Mouse (Mus musculus) urinary bladder, adult 2 months (tissue): ENCODE data around the gene Sdk2. TPM values are rescaled to one million over a fixed set of nuclear protein-coding genes. Genes with fewer than 3 reads are reported as not detected.

Experiments
- DNase-seq: peaks from one replicate; pipeline ENCODE4 v3.0.0; 2022; ENCODE audit warnings: low spot score
- polyA plus RNA-seq: library from polyadenylated mRNA; depleted of rRNA; stranded (reverse); fragments of >200 nt; gene quantifications from 2 replicates; pipeline ENCODE4 v1.2.3, GENCODE M21; 2012

Gene Sdk2
- polyA plus RNA-seq, 1 experiment, result 0.56 TPM

DNA sequence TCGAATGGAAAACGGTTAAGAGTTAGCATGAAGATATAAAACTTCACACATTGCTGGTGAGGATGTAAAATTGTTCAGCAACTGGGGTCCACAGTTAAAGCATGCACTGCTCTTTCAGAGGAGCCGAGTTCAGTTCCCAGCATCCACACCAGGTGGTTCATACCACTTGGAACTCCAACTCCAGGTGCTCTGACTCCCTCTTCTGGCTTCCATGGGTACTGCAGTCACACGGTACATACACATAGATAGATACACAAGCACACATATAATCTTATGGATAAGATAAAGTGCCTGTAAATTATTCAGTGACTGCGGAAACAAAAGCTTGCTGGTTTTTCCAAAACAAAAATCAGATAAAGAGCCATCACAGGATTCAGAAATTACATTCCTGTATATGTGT lies 19.9 kb downstream of the Sdk2 start:
- DNase-seq, result no peak

DNA sequence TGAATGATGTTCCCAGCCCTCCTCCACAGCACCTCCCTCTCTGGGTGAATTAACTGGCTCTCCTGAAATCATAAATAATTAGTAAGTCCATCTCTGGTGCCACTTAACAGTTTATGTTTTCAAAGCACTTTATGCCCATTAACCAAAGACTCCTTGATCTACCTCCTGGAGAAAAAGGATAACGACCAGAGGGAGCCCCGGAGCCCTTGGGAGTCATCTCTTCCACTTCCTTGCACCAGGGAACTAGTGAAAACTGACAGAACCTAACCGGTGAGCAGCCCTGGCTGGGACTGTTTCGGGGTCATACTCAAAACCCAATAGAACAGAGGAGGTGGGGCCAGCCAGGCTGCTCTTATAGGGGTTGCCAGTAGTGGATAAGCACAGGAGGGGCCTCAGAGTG lies 22.5 kb downstream of the Sdk2 start:
- DNase-seq, result no peak

DNA sequence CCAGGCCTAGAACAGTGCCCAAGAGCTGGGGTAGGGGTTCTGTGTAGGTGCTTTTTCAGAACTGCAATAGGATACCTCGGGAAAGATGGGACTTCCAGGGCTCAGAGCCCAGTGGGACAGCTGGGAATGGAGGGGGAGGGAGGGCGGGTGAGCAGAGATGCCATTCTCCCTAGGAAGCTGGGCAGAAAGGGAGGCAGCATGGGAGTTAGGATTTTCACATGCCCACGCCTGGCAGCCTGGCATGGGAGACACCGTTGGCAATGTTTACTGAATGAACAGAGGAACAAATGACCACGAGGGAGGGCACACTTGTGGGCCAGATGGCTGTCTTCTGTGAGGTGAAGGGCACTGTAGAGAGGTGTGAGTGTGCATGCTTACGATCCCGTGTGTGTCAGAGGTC lies 23.3 kb downstream of the Sdk2 start:
- no peak for DNase-seq

DNA sequence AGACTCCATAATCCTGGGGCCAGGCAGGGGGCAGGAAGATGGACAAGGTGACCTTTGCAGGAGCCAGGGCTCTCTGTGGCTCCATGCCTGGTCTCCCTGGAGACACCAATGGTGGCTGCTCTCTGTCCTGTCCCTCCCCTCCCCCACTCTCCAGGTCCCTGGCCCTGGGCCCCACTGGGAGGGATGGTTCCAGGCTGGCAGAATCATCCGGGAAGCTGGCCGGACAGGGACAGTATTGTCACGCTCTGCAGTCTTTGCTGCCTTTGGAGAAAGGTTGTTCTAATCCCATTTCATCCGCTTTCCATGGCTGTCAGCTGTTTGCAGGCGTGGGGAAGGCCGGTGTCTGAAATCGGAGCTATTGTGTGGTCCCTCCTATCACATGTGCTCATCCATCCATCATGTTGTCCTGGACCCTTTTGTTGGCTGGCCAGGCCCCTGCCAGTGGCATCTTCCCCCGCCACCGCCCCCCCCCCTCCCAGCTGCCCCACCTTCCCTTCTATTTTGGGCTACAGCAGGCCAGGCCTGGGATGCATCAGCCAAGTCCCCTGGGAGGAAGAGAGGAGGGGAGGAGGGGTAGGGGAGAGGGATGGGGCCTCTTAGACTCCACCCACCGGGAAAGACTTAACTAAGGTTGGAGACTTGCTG lies 26.3 kb downstream of the Sdk2 start:
- DNase-seq, result no peak

DNA sequence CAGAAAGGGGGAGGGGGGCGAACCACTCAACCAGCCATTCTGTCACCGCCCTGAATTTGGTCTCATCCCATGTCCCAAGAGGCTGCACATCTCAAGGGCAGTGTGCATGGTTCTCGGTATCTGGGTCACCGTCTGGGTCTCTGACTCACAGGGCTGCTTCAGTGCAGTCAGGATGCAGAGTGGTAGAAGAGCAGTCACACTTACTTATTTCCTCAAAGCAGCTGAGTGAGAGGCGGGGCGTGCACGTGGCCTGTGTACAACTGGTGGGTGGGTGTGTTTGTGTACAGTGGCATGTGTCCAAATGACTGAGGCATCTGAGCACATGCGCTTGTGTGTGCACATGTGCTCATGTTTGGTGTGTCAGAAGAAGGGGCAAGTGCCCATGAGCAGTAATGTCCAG lies 28.8 kb downstream of the Sdk2 start:
- DNase-seq, result no peak

DNA sequence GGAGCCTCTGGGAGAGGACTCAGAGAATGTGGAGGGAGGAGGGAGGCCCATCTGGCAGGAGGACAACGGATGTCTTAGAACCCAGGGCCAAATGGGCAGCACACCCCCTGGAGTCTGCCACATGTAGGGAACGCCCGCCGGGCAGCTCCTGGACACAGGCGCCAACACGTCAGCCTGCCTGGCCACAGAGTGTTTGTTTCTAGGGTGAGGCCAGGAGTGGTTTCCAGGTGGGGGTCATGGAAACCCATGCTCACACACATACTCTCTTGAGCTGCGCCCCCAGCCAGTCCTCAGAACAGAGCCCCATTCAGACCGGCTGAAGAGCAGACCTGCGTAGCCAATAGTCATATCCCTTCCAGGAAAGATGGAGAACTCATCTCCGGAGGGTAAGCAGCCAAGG lies 35.4 kb downstream of the Sdk2 start:
- DNase-seq, result no peak

DNA sequence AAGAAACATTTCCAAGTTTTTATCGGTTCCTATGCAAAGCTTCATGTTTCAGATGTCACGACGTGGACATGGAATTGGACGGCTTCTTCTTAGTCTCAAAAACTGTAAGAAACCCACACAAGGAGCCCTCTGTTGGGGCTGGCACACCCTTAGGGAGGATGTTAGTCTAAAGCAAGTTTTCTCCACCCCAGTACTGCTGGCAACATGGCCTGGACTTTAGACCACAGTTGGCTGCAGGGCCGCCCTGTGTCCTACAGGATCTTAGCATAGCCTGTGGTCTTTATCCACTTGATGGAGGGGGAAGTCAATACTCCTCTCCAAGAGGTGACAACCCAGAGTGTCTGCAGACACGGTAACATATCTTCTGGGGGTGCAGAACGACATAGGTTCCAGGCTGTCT lies 36.6 kb downstream of the Sdk2 start:
- DNase-seq, result no peak

DNA sequence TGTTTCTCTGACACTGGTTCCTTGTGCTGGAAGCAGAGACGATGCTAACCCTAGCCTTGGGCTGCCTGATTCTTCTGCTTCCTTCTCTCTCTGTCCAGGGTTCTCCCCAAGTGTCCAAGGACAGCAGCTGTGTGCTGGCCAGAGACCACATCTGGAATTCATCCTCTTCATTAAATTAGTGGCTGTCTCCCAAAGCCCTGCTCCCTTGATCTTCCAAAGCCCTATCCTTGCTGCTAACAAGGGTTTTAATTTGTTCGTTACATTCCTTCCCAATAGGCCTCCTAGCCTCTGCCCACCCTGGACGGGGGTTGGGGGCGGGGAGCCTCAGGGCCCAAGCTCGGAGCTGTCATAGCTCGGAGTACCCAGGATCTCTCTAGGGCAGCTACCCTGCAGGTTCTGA lies 38.3 kb downstream of the Sdk2 start:
- no peak for DNase-seq

DNA sequence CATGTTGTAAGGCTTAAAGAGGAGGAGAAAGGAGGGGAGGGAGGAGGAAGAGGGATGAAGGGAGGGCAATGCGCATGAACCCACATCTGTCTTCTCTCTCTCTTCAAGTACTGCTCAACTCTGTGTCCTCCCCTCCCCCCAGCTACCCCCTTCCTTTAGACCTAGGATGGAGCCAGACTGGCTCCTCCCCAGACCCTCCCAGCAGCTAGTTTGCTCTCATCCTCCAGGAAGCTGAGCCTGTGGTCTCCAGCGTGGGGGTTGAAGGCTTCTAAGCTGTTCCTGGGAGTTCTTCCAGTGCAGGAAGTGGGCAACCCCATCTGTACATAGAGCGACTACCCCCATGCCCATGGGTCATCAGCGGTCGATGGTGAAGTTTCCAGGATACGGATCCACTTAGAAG lies 38.8 kb downstream of the Sdk2 start:
- DNase-seq, result no peak

DNA sequence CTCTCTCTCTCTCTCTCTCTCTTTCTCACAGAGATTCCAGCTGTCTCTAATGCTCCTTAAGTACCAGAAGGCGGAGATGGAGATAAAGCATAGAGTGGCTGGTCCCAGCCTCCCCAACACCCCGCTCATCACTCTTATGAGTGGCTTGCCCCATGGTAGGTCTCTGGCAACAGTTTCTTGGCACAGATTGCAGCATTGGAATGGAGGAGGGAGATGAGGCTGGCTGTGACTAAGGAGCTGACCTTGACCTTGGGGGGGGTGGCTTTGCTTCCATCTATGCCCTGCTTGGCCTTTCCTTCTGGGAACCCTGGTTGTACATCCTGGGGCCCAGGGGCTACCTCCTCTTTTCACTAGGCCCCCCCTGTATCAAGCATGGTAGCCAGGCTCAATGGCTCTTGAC lies 41.8 kb downstream of the Sdk2 start:
- no peak for DNase-seq

DNA sequence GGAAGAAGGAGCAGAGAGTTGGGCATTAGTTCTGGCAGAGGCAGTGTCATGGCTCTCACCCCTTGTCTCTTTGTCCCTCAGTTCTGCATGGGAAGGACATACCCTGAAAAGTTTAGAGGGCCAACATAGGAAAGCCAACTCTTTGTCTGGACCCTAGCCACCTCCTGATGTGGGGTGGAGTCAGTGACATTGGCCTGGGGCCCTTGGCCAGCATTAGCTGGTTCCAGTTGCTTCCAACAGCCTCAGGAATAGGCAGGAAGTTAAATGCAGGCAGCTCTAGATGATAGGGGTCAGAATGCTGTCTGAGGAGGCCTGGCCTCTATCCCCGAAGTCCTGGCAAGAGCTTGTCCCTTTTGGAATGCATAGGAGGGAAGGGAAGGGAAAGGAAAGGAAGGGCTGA lies 42.9 kb downstream of the Sdk2 start:
- DNase-seq, result no peak

DNA sequence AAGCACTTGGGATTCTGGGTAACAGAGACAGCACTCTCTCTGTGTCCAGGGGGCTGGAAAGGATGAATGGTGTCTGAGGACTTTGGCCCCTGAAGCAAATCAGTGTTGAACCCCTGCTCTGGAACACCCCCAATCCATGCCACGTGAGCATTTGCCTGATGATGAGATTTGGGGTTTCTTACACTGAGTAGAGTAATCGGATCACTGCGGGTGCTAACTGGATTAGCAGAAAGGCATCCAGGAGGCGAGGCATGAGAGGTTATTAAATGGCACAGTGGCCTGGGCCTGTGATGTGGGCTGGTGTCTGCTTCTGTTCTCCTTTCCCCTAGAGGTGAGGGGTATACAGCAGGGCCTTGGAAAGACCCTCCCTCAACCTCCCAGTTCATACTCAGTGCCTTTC lies 44.7 kb downstream of the Sdk2 start:
- DNase-seq, result no peak

DNA sequence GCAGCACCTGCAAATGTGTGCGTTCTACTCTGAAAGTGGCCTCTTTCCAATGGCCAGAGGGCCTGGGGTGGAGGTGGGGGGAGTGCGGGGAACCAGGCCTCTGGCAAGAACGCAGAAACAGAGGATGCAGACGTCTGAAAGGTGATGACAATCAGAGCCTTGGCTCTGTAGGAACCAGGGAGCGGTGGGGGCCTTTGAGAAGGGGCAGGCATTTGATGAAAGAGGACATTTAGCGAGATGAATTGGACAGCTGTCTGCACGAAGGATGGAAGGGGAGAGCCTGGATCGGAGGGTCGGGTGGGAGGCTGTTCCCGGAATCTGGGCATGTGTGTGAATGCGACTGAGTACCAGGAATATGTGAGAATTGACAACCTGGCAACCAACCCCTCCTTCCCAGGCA lies 47.8 kb downstream of the Sdk2 start:
- no peak for DNase-seq

DNA sequence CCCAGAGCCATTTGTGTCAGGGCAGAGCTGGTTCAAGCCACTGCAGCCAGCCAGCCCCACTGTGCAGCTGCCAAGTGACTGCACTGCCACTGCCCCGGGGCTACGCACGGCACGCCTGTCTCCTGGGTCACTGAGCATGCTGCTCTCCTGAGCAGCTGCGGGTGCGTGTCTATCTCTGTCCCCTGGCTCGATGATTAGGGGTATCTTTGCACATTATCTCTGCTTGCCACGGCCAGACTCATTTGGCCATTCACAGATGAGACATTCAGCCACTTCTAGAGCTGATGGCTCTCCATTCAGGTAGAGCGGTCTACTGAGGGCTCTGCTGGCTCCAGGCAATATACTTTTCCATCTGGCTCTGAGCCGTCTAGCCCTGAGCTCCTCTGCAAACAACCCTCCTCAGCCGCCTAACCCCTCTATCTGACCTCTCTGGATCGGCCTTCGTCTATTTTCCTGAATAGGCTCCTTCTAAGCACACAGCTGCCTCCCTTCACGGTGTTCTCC lies 49.9 kb downstream of the Sdk2 start:
- DNase-seq, result no peak

DNA sequence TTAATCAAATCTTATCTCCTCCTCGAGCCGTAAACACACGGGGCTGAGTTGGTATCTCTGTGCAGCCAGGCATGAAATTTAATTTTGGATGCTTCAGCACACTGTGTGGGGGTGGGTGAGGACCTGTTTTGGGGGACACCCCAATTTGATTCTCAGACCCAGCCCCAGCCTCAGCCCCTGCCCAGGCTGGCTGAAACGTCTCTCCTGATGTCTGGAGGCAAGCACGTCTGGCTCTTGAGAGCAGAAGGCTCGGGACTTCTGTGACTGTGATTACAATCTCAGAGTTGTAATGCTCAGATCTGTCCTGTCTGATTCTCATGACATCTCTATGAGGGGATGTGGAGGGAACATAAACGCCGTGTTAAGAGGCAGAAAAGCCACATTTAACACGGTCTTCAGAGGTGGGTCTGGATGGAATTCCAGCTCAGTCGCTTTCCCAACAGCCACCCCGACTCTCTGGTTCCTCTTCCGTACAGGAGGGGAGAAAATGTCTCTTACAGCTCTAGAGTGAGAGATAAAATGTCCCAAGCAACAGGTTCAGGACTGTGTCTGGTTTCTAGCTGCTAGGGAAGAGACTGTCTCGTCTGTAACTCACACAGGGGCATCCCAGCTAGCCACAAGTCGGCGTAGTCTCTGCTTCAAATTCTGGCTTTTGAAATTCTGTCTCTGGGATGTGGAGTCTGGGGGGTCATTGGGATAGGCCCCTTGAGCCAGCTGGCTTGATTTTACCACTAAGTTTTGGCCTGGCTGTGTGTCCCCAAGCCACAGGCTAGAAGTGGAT lies 50.5 kb downstream of the Sdk2 start:
- no peak for DNase-seq

DNA sequence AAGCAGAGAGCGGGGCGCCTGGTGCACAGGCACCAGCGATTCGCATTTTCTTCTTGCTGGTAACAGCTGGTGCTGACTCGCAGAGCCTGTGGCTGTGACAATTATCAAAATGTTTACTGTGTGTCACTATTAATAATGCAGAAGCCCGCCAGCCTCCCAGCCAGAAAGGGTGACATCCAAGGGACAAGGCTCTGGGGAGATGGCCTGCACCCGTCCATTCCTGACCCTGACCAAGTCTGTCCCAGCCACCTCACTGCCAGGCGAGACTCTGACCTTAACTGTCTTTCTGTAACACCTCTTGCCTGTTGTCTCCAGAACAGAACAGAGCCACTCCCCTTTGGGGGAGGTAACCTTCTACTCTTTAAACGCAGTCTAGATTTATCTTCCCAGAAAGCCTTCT lies 55.3 kb downstream of the Sdk2 start:
- no peak for DNase-seq

DNA sequence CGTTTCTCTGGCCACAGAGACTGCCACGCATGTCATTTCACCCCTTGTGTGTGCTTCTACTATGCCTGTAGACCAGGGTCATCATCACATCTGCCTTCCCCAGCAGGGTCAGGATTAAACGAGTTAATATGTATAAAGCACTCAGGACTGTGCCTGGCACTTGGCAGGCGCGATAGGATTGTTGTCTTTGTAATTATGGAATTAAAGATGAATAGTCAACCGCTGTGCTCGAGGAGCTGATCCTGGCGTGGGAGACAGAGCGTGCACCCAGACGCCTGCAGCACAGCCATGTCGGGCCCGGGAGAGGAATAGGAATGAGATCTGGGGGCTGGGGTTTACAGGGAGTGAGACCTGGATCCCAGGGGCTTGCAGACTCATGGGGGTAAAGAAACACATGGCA lies 61.0 kb downstream of the Sdk2 start:
- no peak for DNase-seq

DNA sequence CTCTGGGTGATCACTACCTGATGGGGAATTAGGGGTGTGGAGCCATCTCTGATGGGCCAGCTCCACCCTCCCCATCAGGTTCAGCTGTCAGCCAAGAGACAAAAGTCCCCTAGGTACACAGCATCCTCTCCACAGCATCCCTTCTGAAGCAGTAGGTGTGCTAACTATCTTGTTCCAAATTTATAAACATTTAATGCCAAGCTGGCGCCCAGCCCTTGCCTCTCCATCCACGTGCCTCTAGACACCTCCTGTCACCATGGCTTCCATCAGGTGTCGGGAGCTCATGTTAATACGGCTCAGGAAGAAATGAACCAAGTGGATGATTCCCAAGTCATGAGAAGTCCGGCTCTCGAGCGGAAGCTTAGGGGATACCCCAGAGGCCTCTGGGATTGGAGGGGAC lies 62.2 kb downstream of the Sdk2 start:
- no peak for DNase-seq

DNA sequence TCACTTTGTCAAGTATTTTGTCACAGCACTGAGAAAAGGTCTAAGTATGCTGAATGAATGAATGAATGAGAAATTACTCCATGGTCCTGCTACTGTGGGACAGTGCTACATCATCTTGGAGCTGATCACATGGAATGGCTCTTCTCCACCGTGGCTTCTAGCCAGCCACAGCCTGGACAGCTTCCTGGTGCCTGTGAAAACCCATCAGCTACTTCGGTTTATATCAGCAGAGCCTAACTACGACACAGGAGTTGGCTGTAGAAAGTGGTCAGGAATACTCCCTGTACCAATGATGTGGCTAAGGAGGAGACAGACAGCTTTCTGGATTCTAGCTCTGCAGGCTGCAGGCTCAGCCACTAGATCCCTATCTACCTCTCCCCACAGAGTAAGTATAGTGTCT lies 63.7 kb downstream of the Sdk2 start:
- DNase-seq, result no peak

DNA sequence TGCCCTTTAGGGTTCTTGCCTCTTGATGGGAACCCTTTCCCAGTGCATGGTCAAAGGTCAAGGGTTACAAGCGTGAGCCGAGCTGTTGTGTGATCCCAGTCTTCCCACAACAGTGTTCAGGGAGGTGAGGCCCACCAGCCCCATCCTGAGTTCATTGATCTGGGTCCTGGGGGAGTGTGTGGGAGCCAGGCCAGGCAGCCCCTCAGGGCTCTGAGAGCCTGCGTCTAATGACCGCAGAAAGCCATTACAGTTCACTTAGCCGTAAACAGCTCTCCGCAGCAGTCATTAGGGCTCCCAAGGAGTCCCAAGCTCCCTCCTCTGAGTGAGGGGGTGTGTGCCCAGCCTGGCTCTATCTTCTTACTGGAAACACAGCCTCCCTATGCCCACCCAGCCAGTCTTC lies 66.8 kb downstream of the Sdk2 start:
- DNase-seq, result no peak

DNA sequence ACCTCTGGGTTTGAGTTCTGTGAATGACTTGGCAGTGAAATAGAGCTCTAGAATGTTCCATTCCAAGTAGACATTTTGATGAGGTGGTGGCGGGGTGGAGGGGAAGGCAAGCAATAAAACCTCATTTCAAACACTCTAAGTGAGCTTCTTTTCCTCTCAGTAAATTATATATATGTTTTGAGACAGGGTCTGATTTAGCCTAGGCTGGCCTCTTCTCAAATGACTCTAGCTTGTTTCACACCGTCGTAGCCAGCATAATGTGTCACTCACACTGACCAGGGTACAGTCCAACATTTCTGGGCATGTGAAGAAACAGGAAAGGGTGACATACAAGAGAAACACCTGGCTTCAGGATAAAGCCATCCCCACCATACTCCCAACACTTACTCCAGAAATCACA lies 68.1 kb downstream of the Sdk2 start:
- no peak for DNase-seq

DNA sequence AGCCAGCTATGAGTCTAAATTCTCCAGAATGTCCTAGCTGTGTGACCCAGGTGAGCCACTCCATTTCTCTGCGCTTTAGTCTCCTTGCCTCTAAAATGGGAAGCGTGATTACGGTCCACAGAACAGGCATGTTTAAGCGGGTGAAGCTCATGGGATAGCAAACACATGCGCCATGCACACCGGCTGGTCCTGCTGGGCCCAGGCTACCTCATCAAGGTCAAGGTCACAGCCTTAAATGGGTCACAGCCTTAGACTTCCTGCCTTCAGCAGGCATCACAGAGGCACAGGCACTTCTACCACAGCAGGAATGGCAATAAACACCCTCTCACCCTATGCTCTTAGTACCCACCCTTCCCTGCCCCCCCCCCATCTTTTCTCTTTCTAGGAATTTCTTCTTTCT lies 72.9 kb downstream of the Sdk2 start:
- no peak for DNase-seq

DNA sequence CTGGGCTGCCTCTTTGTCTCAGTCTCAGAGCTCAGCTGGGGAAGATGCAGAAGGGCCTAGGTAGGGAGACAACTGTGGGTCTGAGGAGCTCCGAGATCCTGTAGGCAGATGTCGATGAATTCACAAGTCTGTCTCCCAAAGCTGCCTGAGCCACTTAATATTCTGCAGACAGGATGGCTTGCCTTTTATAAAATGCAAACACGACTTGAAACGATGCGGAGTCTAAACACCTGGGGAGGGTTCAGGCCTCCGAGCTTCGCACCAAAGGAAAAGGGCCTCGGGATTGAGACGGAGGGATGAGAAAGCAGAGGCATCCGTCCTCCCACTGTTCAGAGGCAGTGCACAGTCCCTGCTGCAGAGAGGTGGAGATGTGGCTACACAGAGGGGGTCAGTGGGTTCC lies 74.0 kb downstream of the Sdk2 start:
- DNase-seq, result no peak

DNA sequence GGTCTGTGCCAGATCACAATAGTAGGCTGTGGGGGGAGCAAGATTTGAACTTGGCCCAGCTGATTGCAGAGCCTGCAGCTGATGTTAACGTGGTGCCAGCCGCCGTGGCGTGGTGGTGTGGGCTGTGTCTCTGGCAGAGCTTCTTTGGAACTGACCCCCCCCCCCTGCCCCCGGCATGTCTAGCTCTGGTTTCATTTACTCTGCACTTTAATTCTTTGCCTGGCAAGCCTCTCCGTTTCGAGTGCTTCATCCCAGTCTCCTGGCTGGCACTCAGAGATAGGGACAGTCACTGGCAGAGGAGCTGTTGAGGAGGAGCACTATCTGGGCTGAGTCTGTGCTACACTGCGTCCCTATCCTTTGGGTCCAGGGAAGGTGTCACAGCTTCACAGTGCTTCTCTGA lies 75.0 kb downstream of the Sdk2 start:
- DNase-seq, result no peak
